Mouse (Mus musculus): Measurements from ENCODE around the gene Tmem102.

Tmem102 gene

GRCm38 (mm10) chr11:69787306-69787705 lies 18.1 kb downstream of the Tmem102 start:
- DNase-seq (ENCODE audit: low spot score) = no peak

GRCm38 (mm10) chr11:69784793-69785272 lies 20.6 kb downstream of the Tmem102 start:
- DNase-seq (ENCODE audit: low spot score) = no peak

DNA sequence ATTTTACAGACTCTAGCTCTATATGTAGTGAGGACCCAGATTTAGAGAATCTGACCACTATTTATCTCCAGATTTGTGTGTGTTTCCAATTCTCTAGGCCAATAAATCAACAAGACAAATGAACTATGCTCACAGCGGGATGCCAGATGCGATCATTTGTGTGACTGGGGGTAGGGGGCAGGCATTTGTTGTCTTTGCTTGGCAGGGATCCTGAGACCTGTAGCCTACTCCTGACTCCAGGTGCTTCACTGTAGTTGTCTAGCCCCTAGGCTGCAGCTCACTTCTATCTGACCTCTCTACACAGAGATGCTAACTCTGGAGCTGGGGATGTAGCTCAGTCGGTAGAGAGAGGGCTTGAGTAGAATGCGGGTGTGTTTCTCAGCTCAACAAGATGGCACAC lies 23.6 kb downstream of the Tmem102 start:
- no peak for DNase-seq (ENCODE audit: low spot score)

DNA sequence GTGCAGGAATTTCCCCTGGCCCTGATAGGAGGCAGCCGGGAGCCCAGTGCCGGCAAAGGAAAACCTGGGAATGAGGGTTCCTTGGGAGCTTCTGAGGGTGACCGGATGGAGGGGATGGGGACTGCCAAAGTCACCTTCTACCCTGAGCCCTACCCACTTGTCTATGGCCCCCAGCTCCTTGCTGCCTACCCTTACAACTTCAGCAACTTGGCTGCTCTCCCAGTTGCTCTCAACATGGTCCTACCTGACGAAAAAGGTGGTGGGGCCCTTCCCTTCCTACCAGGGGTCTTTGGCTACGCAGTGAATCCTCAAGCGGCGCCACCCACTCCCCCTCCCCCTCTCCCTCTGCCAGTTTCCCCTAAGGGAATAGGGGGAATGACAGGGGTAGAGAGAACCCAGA lies 26.4 kb downstream of the Tmem102 start:
- no peak for DNase-seq (ENCODE audit: low spot score)

DNA sequence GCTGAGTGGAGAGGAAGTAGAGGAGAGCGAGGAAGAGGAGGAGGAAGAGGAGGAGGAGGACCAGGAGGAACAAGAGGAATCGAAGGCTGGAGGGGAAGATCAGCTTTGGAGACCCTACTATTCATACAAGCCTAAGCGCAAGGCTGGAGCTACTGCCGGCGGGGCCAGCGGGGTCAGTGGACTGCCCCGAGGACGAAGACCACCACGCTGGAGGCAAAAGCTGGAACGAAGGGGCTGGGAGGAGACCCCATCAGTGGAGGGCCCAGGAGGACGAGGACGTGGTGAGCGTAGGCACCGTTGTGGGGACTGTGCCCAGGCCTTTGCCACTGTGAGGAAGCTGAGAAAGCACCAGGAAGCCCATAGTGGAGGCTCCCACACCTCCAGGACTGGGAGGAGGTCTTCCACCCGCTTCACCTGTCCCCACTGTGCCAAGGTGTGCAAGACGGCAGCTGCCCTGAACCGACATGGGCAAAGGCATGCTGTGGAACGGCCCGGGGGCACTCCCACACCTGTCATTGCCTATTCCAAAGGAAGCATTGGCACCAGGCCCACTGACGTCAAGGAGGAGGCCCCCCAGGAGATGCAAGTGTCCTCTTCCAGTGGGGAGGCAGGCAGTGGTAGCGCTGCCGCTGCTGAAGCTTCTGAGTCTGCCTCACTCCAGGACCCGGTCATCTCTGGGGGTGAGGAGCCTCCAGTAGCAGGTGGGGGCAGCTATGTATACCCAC lies 27.0 kb downstream of the Tmem102 start:
- DNase-seq (ENCODE audit: low spot score) = no peak

GRCm38 (mm10) chr11:69777504-69778257 lies 27.7 kb downstream of the Tmem102 start:
- no peak for DNase-seq (ENCODE audit: low spot score)

DNA sequence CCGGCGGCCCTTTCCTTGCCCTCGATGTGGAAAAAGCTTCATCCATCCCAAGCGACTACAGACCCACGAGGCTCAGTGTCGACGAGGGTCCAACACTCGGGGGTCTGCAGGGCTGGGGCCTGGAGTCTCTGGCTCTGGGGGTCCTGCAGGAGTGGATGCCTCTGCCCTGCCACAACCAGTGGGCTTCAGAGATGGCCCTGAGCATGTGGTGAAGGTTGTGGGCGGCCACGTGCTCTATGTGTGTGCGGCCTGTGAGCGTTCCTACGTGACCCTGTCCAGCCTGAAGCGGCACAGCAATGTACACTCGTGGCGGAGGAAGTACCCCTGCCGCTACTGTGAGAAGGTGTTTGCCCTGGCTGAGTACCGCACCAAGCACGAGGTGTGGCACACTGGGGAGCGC lies 28.9 kb downstream of the Tmem102 start:
- DNase-seq (ENCODE audit: low spot score) = no peak

DNA sequence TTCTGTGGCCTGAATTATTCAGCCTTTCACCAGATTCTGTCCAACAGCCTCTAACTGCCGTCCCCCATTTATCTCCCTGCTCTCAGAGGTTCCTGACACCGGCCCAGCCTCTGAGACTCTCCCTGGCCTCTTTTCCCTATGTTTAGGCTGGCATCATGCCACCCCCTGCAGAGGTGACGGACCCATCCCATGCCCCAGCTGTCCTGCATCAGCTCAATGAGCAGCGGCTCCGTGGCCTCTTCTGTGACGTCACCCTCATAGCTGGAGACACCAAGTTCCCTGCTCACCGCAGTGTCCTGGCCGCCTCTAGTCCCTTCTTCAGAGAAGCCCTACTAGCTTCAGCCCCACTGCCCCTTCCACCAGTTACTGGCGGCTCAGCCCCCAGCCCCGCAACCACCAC lies 29.7 kb downstream of the Tmem102 start:
- no peak for DNase-seq (ENCODE audit: low spot score)

GRCm38 (mm10) chr11:69774961-69775360 lies 30.5 kb downstream of the Tmem102 start:
- DNase-seq (ENCODE audit: low spot score) = no peak

GRCm38 (mm10) chr11:69767625-69767909 lies 37.9 kb downstream of the Tmem102 start:
- DNase-seq (ENCODE audit: low spot score) = no peak

DNA sequence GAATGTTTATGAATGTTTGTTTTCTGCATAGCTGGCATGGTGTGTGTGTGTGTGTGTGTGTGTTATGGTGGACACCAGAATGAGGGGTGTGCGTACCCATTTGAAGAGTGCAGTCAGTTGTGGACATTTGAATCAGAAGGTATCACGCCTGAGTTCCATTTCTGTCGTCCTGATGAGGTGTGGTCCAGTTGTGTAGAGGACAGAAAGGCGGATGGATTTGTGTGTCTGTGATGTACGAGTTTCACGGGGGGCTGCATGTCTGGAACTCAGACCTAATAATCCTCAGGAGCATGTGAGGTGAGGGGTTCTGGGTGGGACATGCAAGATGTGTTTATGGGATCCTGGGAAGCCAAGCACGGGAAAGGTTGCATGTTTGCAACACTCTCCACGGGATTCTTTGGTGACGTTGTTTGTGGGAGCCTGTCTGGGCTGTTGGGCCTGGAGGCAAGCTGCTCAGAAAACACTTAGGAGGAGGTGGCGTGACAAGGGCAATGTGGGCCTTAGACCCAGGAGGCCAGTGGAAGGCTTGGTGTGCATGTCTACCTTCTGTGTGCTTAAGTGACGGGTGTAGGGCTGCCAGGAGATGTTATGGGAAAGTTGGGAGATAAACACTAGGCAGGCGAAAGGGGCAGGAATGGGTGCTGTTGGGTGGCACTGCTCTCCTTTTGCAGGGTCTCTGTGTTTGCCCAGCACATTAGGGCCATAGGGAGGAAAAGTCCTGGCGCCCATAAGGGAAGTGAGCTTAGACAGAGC lies 38.4 kb downstream of the Tmem102 start:
- DNase-seq (ENCODE audit: low spot score) = no peak

- peak; percentile 86 for DNase-seq (ENCODE audit: low spot score)
Measured at GRCm38 (mm10) chr11:69766126-69766609, 39.3 kb downstream of the Tmem102 start.

DNA sequence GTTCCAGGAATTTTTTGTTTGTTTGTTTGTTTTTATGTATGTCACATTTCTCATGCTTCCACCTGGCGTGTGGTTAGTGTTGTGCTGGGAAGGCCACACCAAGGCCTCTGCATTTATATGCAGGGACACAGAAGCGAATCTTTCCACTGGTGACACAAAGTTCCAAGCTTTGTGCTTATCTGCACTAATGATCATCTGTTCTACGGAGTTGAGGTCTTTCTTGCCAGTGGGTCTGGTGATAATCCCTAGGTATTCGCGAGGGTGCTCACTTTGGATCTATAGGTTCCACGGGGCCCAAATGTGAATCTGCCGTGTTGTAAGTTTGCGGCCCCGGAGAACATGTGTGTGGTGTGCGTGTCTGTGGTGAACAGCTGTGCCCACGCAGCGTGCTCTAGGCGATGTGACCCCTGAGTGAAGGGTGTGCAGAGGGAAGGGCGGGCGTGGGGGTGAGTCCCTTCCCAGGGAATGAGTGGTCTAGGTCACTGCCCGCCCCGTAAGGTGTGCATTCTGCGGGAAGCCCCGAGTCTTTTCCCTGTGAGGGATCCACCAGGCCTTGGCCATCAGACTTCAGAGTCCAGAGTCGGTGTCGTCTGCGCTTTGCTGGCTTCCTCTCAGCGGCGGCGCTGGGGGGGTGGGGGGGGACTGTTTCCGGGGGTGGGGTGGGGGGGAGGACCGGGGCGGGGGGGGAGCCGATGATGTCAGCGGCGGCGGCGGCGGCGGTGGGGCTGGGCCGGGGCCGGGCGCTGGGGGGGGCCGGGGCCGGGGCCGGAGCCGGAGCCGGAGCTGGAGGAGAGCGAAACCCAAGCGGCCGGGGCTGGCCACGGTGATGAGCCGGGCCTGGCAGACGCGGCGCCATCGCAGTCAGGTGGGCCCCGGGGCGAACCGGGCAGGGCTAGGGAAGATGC lies 40.0 kb downstream of the Tmem102 start, which contains the start of gene Zbtb4:
TSS of gene Zbtb4 (plus strand) at position 692 of the 905 bp plus-strand sequence.
- peak; percentile 31 for DNase-seq (ENCODE audit: low spot score)

DNA sequence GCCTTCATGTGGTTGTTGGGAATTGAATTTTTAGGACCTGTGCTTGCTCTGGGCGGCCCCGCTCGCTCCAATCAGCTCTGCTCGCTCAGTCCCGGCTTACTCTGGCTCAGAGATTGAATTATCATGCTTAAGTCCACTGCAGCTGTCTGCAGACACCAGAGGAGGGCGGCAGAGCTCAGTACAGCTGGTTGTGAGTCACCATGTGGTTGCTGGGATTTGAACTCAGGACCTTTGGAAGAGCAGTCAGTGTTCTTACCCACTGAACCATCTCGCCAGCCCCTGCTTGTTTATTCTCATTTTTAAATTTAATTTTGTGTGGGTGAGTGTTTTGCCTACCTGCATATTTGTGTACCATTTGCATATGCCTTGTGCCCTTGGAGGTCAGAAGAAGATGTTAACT lies 41.9 kb downstream of the Tmem102 start:
- no peak for DNase-seq (ENCODE audit: low spot score)

GRCm38 (mm10) chr11:69761868-69762267 lies 43.6 kb downstream of the Tmem102 start, which contains the start of gene Slc35g3:
Gene Slc35g3, minus strand, starts transcription at chr11:69761968.
- no peak for DNase-seq (ENCODE audit: low spot score)

GRCm38 (mm10) chr11:69760901-69761200 lies 44.6 kb downstream of the Tmem102 start:
- DNase-seq (ENCODE audit: low spot score) = no peak

GRCm38 (mm10) chr11:69760160-69760900 lies 45.1 kb downstream of the Tmem102 start:
- DNase-seq (ENCODE audit: low spot score) = no peak

GRCm38 (mm10) chr11:69758971-69759721 lies 46.3 kb downstream of the Tmem102 start:
- DNase-seq (ENCODE audit: low spot score) = peak; percentile 85

DNA sequence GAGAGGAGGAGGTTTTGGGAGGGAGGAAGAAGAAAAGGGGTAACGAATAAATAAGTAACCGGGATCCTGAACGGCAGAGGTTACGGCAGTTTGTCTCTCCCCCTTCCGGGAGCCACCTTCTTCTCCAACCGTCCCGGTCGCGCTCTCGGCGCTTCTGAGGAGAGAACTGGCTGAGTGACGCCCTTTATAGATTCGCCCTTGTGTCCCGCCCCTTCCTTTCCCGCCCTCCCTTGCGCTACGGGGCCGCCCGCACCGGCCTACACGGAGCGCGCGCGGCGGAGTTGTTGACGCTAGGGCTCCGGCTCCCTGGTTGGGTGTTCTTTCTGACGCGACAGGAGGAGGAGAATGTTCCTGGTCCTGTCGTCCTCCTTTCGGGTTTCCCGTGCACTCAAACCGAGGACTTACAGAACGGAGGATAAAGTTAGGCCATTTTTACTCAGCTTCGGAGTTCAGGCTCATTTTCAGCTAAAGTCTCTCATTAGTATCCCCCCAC lies 46.9 kb downstream of the Tmem102 start, which contains the start of gene Polr2a:
TSS of gene Polr2a (minus strand) at position 160 of the 493 bp plus-strand sequence.
- DNase-seq (ENCODE audit: low spot score) = peak; percentile 99

- peak; percentile 97 for DNase-seq (ENCODE audit: low spot score)
Measured at GRCm38 (mm10) chr11:69758090-69758456, 47.4 kb downstream of the Tmem102 start.
